Mouse (Mus musculus) layer of hippocampus, postnatal 14 days (tissue): ENCODE measurements around the gene Ahnak. TPM values are rescaled to one million over a fixed set of nuclear protein-coding genes. Genes with fewer than 3 reads are reported as not detected.
"Not testable (repeated sequence)": the region's sequence is repeated elsewhere in the genome, so short reads cannot be mapped to it uniquely, and the experiment has no call there.

Experiments
- DNase-seq, 2 experiments: peaks; one replicate each; pipeline ENCODE4 v3.0.0; 2021 to 2022; ENCODE audit warnings: low spot score in 2 of 2, mixed read lengths in 1 of 2
- total RNA-seq, 2 experiments: library from RNA; stranded (reverse); gene quantifications; 2 replicates each; pipeline ENCODE4 v1.2.3; 2021

The Ahnak gene
- total RNA-seq, 2 experiments from 2014 or later: 20.7 to 22.5 TPM

DNA sequence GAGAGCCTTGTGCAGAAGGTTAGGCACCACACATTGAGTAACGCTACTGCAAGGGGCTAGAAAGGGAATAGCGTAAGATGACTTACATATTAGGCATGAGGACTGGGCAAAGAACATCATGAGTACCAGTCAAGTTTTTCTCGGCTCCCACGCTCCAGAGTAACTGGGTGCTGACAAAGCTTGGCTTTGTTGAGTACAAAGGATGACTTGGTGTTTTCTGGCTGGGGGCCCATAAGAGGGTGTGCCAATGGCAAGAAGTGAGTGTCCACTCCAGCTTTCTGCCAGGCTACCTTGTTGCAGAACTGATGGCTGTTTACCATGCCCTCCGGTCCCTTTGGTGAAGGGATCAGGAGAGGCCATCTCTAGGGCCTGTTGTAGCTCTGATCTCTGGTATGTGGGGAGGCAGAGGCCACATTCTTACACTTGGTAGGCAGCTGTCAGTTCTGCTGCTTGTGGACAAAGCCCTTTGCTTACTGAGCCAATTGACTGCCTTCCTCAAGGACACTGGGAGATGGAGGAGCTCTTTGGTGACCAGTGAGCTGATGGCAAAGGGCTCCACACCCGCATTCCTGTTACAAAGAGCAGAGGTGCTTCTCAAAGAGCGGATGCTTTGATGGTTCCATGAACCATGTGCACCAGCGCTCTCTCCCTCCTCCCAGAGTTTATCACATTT, 72.3 kb downstream of the Ahnak start:
- DNase-seq: no peak

DNA sequence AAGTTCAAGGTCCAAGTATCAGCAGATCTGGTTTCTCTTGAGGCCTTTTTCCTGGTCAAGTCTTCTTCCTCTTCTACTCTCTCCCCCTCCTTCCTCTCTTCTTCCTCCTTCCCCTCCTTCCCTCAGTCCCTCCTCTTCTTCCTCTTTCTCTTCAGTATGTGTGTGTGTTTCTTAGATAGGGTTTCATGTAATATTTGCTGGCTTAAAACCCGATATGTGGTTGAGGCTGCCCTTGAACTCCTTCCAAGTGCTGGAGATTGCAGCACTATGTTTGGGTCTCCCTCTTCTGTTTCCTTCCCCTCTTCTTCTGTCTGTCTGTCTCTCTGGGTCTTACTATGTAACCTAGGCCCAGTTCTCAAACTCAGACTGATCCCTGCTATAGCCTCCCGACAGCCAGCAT, 73.7 kb downstream of the Ahnak start:
- no peak for DNase-seq

DNA sequence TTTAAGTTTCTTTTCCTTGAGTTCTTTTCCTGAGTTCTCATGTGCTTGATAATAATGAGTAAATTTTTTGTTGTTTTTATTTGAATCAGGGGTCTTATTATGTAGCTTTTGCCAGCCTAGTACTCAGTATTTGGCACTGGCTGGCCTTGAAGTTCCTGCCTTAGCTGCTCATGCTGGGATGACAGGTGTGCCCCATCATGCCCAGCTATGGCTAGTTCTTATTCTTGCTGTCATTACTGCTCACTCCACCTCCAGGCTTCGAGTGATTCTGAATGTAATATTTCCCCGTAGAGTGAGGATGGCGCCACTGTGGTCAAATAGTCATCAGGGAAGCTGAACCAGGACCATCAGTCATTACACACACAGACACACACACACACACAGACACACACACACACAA, 74.7 kb downstream of the Ahnak start:
- DNase-seq: no peak

DNA sequence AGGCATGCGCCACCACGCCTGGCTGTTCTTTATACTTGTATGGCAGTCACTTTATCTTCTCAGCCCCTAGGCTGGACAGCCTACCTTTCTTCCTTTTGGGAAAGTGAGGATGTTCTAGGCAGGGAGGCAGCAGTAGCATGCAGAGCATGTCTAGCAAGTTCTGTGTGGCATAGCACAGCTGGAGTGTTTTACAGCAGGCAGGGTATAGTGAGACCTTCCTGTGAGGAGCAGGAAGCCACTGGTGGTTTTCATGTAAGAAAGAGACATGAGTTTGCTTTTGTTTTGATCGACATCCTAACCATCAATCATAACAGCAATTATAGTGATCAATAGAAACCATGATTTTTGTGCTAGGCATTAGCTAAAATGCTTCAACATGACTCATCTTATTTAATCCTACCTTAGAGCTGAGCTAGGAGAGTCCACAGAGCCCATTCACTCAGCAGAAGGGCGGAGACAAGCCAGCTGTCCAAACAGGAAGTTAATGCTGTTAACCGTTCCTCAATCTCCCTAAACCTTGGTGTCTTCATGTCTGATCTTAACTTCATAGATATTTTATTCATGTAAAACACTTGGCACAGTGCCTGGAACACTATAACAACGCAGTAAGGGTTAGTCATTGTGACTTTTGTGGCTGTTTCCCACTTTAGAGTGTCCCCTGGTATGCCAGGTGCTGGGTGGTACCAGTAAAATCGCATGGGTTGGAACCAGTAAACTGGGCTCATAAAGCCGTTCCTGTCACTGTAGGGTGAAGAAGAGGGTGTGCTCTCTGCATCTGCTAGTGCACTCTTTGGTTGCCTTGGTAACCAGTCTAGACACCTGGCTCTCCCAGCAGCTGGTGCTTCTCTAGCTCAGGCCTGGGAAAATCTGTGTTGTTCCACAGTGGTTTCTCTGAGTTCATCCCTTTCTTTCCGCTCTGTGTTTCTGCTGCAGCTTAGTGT, 76.8 kb downstream of the Ahnak start:
- DNase-seq: peak; percentile 27 to 31

DNA sequence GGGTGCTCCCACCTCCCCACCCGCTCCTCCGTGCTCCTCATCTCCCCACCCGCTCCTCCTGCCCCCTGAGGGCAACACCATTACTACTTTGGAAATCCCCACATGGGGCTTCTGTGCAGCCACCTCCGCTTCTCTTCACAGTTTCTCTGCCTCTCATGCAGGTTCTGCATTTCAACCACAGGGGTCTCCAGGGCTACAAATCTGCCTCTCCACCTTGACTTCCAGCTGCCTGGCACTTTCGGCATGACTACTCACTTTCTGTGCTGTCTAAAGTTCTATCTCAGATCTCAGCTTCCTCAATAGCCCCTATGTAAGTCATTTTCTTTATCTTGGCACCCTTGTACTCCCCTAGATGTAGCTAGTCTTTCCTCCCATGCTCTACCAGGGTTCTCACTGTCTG, 78.2 kb downstream of the Ahnak start:
- DNase-seq: no peak

DNA sequence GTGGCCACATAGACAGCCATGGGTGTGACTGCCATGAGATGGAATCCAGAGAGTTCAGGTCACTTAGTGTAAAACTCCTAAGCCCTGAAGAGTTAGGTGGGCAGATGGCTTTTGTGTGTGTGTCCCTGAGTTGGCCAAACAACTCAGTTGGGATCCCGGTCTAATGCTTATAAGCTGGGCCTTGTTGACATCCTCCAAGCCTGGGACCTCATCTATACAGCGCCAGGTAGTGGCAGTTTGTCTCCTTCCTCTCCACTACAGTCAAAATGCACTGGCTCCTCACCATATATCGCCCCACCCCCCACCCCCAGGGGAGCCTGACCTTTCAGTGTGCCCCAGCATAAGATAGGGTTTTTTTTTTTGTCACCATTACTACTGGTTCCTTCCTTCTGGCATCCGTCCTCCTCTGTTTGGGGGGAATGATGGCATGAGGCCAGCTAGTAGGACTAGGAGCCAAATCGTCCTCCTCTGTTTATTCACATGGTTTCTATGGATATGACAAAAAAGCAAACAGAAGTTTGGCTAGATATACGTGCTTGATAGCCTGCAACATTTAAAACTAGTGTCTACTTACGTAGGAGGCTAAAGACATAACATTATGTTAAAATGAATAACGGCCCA, 80.7 kb downstream of the Ahnak start:
- peak in 1 of 2 experiments; percentile 42 for DNase-seq

DNA sequence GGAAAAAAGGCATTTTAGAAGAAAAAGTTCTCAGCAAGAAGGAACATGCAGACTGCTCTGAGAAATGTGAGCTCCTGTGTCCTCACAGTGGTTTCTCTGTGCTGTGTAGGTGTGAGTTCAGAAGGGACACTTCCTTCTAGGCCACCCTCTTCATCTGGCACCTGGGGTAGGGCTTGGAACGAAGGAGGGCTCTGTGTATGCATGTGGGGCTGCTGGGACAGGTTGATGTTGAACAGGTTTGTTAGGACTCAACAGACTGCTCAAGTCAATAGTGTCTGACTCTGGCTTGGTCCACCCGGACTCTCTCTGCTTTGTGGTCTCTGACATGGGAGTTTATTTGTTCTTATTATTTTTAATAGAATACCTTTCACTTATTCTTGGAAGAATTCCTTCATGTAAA, 81.2 kb downstream of the Ahnak start:
- DNase-seq: no peak

DNA sequence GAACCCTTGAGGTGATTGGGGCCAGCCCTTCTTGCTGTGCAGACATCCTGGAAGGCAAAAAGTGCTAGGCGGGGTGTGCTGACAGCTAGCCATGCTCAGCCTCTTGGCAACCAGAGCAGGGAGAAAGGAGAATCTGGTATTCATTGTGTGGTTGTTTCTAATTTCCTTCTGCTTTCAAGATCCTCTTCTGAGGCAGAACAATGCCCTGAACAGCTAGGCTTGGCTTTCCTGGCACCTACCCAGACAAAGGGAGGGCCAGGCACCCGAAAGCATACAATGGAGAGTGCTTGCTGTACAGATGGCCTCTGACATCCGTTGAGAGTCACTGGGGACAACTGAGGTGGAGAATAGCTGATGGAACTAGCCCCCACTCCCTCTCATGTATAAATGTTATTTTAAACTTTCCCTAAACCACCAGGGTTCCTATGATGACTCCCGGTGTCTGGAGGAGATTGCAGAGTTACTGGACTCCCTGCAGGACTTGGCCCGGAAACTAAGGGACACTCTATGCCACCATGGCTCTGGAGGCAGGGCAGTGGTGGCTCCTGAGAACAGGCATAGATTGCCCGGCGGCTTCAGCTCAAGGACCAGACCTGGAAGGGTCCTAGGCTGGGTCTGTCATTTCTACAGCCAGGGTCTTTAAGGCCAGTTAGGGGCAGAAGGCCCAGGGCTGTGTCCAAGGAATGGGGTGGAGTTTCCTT, 82.5 kb downstream of the Ahnak start:
- peak in 1 of 2 experiments; percentile 47 for DNase-seq

DNA sequence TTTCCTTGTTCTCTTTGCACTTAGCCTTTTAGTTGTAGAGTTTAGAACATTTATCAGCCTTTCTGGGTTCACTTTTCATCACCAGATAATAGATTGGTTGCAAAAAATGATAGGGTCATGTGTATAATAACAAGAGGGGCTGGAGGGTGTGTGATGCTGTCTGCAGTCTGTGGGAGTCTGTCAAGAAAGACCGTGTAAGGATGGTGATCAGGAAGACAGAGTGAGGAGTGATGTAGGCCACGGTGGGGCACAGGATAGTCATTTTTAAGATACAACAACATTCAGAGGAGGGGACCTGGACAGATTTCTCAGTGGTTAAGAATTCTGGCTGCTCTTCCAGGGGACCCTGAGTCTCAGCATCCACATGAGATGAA, 83.1 kb downstream of the Ahnak start:
- no peak for DNase-seq

DNA sequence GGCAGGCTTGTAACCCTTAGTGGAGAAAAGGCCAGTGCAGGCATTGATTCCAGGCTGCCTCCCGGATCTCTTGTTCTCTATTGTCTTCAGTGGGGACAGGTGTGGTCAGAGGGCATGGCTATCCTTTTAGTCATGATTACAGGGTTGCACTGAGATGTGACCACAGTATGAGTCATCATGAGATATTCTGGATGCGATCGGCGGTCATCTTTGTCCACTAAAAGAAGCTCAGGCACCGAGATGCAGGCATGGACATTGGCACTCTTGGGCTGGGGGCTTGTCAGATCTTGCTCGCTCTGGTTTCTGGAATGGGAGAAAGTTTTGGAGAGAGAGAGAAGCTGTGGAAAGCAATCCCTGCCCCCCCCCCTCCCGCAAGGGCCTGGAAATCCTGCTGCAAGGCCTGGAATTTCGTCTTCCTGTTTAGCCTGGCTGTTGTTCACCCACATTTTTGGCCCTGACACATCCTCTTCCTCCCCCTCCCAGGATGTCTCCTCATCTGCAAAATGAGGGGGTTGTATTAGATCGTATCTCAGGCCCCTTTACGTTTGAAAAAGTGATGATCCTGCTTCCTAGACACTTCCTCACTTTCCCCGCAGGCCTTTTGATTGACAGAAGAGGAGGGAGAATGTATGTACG, 84.8 kb downstream of the Ahnak start:
- no peak for DNase-seq

DNA sequence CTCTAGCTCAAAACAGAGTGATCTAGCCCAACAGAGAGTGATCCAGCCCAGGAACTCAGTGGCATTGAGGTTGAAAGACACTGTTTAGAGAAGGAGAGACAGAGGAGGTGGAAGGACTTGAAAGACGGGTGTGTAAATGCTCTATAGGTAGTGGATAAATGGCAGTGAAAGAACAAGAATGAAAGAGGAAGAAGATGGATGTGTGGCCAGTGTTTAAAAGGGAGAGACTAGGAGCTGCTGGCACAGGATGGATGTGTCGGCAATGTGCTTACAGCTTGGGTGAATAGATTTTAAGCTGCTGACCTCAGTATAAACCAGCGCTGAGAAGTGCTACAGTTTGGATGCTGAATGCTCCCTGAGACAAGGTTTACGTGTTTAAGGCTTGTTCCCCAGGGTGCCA, 85.3 kb downstream of the Ahnak start:
- DNase-seq: no peak

DNA sequence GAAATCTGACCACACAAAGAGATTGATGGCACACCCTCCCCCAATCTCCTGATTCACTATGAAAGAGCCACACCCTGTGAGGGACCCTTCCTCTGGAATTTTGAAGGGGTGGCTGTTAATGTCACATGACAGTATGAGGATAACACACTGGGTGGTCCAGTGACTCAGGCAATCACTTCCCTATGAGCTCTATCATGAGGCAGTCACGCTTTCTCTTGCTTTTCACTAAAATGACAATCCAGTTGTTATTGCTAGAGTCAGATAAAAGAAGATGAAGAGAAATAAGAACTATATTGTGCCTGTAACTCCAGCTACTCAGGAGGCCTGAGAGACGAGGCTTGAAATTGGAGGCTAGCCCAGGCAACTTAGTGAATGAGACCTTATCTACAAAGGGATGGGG, 86.5 kb downstream of the Ahnak start:
- no peak for DNase-seq

DNA sequence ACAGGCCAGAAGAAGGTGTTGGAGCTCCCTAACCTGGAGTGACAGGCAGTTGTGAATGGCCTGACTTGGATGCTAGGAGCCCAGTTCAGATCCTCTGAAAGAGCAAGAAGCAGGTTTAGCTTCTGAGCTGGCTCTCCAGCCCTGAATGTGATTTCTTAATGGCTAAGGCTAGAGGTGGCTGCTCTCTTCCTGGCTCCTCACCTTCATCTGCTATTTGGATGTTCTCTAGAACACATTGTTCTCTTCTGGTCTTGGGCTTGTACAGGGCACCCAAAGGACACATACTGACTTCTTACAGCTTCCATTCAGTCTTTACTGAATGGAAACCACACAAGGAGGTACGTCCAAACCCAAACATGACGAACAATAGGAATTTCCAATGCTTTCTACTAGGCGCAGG, 87.0 kb downstream of the Ahnak start:
- no peak for DNase-seq

DNA sequence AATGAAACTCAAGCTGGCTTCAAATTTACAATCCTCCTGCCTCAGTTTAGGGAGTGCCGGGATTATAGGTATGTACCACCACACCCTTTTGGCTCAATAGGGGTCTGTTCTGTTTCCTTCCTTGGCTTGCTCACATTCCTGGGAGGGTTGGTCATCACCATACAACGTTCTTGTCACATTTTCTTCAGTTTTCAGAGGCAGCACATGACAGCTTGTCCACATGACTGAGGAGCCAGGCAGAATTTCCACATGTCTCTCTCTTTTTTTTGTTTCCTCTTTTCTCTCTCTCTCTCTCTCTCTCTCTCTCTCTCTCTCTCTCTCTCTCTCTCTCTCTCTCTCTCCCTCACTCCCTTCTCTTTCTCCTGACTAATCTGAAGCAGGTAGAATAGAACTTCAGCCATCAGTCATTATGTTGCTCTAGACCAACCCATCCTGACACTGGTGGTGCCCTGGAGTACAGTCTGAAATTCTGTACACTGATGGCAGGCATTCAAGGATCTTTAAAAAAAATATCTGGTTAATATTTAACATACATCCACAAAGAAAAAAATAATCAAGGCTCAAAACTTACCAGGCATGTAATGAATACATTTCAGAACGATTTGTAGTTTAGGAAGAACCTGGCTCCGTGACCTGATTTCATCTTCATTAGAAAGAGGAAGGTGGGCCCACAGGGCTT, 88.0 kb downstream of the Ahnak start:
- no peak for DNase-seq

DNA sequence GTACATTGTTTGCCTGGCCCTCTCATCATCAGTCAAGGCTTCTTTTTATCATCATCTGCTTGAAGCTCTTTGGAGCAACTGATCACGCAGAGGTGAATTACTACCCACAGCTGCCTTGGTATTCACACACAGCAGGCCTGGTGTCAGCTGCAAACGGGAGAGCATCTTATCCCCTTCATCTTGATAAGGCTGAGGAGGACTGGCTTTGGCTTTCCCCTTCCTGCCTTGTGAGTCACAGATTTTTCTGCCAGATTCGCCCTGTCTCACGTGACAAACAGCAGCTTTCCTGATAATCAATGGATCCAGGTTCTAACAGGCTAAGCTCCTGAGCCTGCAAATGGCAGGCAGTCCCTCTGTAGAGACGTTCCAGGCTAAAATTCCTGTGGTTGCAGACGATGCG, 90.8 kb downstream of the Ahnak start:
- DNase-seq: no peak

DNA sequence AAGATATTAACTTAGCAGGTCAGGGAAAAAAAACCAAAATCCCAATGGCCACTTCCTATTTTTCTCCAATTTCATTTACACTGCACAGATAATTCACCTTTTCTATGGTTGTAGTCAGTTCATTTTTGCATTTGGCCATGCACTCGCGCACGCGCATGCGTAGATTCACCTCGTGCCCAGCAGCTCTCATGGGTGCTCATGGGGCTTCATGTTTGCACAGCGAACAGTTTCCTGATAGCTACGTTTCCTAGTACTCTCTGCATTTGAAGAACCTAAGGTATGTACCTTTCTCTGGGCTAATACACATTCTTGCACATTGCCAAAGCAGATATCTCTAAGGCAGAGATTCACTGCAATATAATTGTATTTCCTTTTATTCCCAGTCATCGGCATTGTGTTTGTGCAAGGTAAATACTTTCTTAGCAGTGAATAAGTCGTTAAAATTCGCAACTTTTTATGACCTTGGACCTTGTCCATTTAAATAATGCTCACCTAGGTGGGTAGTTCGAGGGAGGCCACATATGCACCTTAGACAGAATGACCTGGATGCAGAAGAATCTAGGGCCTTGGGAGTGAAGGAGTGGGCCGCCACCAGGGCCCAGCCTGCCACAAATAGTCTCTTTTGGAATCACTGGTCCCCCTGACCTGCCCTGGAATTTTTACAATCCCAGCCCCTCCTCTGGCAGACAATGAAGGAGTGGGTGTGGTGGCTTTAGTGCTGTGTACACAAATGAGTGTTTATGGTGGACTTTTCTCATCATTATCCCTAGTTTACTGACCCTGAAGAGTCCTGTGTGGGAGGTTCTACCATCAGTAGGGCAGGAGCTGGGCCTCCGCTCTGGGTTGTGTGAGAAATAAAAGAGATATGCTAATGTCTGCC, 92.5 kb downstream of the Ahnak start:
- no peak for DNase-seq

DNA sequence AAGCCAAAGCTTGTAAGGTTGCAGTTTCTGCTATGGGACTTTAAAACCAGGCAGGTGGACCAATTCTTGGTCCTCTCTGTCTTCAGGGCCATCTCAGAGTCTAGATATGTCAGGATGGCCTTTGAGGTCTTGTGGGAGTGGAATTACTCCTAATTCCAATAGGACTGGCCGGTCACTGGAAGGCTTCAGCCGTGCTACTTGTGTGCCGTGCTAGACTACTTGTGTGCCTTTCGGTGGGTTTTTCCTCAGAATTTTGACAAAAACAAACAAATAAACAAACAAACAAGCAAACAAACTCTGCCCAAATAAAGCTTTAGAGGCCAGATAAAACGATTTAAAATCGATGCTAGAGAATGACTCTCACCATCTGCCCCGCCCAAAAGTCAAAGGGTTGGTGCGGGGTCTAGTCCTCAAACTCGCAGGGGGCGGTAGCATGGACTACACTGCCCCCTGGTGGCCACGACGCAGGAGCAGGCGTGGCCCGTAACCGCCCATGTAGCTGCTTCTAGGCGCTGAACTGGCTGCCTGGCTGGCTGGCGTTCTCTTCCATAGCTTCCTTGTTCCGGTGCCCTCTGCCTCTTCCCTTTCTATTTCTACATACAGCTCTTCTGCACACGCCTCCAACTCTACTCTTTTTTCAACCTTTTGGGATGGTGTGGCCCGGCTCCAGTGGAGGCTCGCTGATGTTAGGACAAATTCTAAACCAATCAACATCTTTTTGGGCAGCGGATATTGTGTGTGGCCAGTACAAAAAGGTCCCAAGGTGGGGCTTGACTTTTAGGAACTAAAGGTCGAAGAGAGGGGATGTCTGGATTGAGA, 93.3 kb downstream of the Ahnak start:
- peak; percentile 70 to 78 for DNase-seq

DNA sequence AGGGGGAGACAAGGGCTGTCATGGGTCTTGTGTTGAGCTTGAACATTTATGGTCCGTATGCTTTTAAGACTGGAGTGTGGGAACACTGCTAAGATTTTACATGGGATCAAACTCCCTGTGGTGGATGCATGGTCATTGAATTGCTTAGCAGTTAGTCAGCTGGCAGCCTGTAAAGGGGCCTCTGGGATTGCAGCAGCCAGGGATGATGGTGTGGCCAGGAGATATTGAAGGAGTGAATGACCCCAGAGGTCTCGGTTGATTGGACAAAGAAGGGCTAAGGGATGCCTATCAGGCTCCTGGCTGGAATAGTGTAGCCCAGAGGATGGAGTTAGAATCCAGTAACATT, 93.9 kb downstream of the Ahnak start:
- no peak for DNase-seq

DNA sequence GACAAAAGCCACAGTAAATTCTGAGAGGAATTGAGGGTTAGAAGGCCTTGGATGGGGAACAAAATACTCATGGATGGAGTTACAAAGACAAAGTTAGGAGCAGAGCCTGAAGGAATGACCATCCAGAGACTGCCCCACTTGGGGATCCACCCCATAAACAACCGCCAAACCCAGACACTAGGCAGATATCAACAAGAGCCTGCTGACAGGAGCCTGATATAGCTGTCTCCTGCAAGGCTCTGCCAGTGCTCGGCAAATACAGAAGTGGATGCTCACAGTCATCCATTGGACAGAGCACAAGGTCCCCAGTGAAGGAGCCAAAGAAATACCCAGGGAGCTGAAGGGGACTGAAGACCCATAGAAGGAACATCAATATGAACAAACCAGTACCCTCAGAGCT, 94.8 kb downstream of the Ahnak start:
- DNase-seq: not testable (repeated sequence)
